Mouse (Mus musculus) thymus, postnatal 25 days (tissue): Measurements from ENCODE around the gene Zfp451.
"Not testable (repeated sequence)": the region's sequence is repeated elsewhere in the genome, so short reads cannot be mapped to it uniquely, and the experiment has no call there.

Source experiments
- DNase-seq: peaks from one replicate; pipeline ENCODE4 v3.0.0; 2022

Zfp451 gene

GRCm38 (mm10) chr1:33813868-33814794 is at the start of gene Zfp451:
Gene Zfp451 (minus strand): TSS chr1:33814595.
- DNase-seq, result peak; percentile 90

GRCm38 (mm10) chr1:33846807-33847206 is 32.4 kb upstream of the Zfp451 start:
- no peak for DNase-seq

GRCm38 (mm10) chr1:33843823-33844222 is 29.4 kb upstream of the Zfp451 start:
- DNase-seq, result no peak

- DNase-seq, result not testable (repeated sequence)
Measured at GRCm38 (mm10) chr1:33838952-33839351, 24.6 kb upstream of the Zfp451 start.

- DNase-seq, result no peak
Measured at GRCm38 (mm10) chr1:33830586-33830985, 16.2 kb upstream of the Zfp451 start.

GRCm38 (mm10) chr1:33817931-33818330 is 3.5 kb upstream of the Zfp451 start:
- DNase-seq, result no peak

GRCm38 (mm10) chr1:33813495-33813867 is 914 bp downstream of the Zfp451 start:
- no peak for DNase-seq

- DNase-seq, result no peak
Measured at GRCm38 (mm10) chr1:33803323-33803722, 11.1 kb downstream of the Zfp451 start.

GRCm38 (mm10) chr1:33799620-33800019 is 14.8 kb downstream of the Zfp451 start:
- DNase-seq, result no peak

GRCm38 (mm10) chr1:33788493-33788892 is 25.9 kb downstream of the Zfp451 start:
- no peak for DNase-seq

GRCm38 (mm10) chr1:33788072-33788471 is 26.3 kb downstream of the Zfp451 start:
- no peak for DNase-seq

- DNase-seq, result no peak
Measured at GRCm38 (mm10) chr1:33784561-33784960, 29.8 kb downstream of the Zfp451 start.

GRCm38 (mm10) chr1:33776175-33776611 is 38.2 kb downstream of the Zfp451 start:
- DNase-seq, result no peak

GRCm38 (mm10) chr1:33772106-33772505 is 42.3 kb downstream of the Zfp451 start:
- no peak for DNase-seq

GRCm38 (mm10) chr1:33771621-33772020 is 42.8 kb downstream of the Zfp451 start:
- no peak for DNase-seq

GRCm38 (mm10) chr1:33768827-33769226 is 45.6 kb downstream of the Zfp451 start:
- no peak for DNase-seq

GRCm38 (mm10) chr1:33768091-33768787 is 46.2 kb downstream of the Zfp451 start:
- DNase-seq, result no peak

- no peak for DNase-seq
Measured at GRCm38 (mm10) chr1:33766520-33767508, 47.6 kb downstream of the Zfp451 start.

GRCm38 (mm10) chr1:33765468-33766080 is 48.8 kb downstream of the Zfp451 start:
- no peak for DNase-seq

- no peak for DNase-seq
Measured at GRCm38 (mm10) chr1:33763826-33764225, 50.6 kb downstream of the Zfp451 start.

- peak; percentile 15 for DNase-seq
Measured at GRCm38 (mm10) chr1:33758488-33758887, 55.9 kb downstream of the Zfp451 start.

- DNase-seq, result peak; percentile 54
Measured at GRCm38 (mm10) chr1:33757491-33758041, 56.8 kb downstream of the Zfp451 start, which contains the start of gene Bag2. Gene Bag2 (minus strand): TSS chr1:33757795.
